Mouse (Mus musculus): Measurements from ENCODE around the gene Serp2.

GRCm38 (mm10) chr14:76566711-76567110 is 10.0 kb upstream of the Serp2 start:
- TF ChIP-seq CTCF (conservative IDR thresholded peaks at IDR 0.05; ENCODE audit: low read length) (no peak), POU5F1 (IDR thresholded peaks at IDR 0.05; ENCODE audit: borderline replicate concordance, low read length) (no peak)
